Mouse (Mus musculus): Measurements from ENCODE around the gene Olfr918. TPM values are rescaled to one million over a fixed set of nuclear protein-coding genes. Genes with fewer than 3 reads are reported as not detected.

Olfr918 gene
- polyA plus RNA-seq, 1 experiment from 2014 or later = not detected

Other genes starting within 250 kb of the Olfr918 start
- gene Olfr901, start 245.1 kb downstream of the Olfr918 start, polyA plus RNA-seq (2014; fragmentation: Nextera tagmentation; extraction: Ambion mirVana) = not detected in 2 replicates
- gene Olfr902, start 226.9 kb downstream of the Olfr918 start, polyA plus RNA-seq (2014; fragmentation: Nextera tagmentation; extraction: Ambion mirVana) = not detected in 2 replicates
- not detected in 2 replicates for gene Olfr904, start 211.5 kb downstream of the Olfr918 start, polyA plus RNA-seq (2014; fragmentation: Nextera tagmentation; extraction: Ambion mirVana)
- gene Olfr905, start 203.5 kb downstream of the Olfr918 start, polyA plus RNA-seq (2014; fragmentation: Nextera tagmentation; extraction: Ambion mirVana) = not detected in 2 replicates
- gene Olfr906, start 187.5 kb downstream of the Olfr918 start, polyA plus RNA-seq (2014; fragmentation: Nextera tagmentation; extraction: Ambion mirVana) = not detected in 2 replicates
- gene Olfr907, start 178.8 kb downstream of the Olfr918 start, polyA plus RNA-seq (2014; fragmentation: Nextera tagmentation; extraction: Ambion mirVana) = not detected in 2 replicates
- gene Olfr911-ps1, start 153.0 kb downstream of the Olfr918 start, polyA plus RNA-seq (2014; fragmentation: Nextera tagmentation; extraction: Ambion mirVana) = not detected in 2 replicates
- gene Olfr910, start 136.8 kb downstream of the Olfr918 start, polyA plus RNA-seq (2014; fragmentation: Nextera tagmentation; extraction: Ambion mirVana) = not detected in 2 replicates
- not detected in 2 replicates for gene Olfr912, start 94.4 kb downstream of the Olfr918 start, polyA plus RNA-seq (2014; fragmentation: Nextera tagmentation; extraction: Ambion mirVana)
- not detected in 2 replicates for gene Olfr913, start 81.8 kb downstream of the Olfr918 start, polyA plus RNA-seq (2014; fragmentation: Nextera tagmentation; extraction: Ambion mirVana)
- not detected in 2 replicates for gene Olfr914, start 69.5 kb downstream of the Olfr918 start, polyA plus RNA-seq (2014; fragmentation: Nextera tagmentation; extraction: Ambion mirVana)
- not detected in 2 replicates for gene Olfr916, start 14.7 kb downstream of the Olfr918 start, polyA plus RNA-seq (2014; fragmentation: Nextera tagmentation; extraction: Ambion mirVana)
- not detected in 2 replicates for gene Olfr917, start 8.8 kb downstream of the Olfr918 start, polyA plus RNA-seq (2014; fragmentation: Nextera tagmentation; extraction: Ambion mirVana)
- gene Olfr919, start 29.1 kb upstream of the Olfr918 start, polyA plus RNA-seq (2014; fragmentation: Nextera tagmentation; extraction: Ambion mirVana) = not detected in 2 replicates
- gene Vwa5a, start 43.7 kb upstream of the Olfr918 start, polyA plus RNA-seq (2014; fragmentation: Nextera tagmentation; extraction: Ambion mirVana) = 13.9 and 19.1 TPM in 2 replicates
- gene Olfr920, start 77.7 kb upstream of the Olfr918 start, polyA plus RNA-seq (2014; fragmentation: Nextera tagmentation; extraction: Ambion mirVana) = 0.05 TPM in 2 replicates
- not detected in 2 replicates for gene Olfr921, start 98.5 kb upstream of the Olfr918 start, polyA plus RNA-seq (2014; fragmentation: Nextera tagmentation; extraction: Ambion mirVana)
- not detected in 2 replicates for gene Olfr922, start 140.0 kb upstream of the Olfr918 start, polyA plus RNA-seq (2014; fragmentation: Nextera tagmentation; extraction: Ambion mirVana)
- not detected in 2 replicates for gene Olfr923, start 151.9 kb upstream of the Olfr918 start, polyA plus RNA-seq (2014; fragmentation: Nextera tagmentation; extraction: Ambion mirVana)
- not detected in 2 replicates for gene Olfr924, start 169.8 kb upstream of the Olfr918 start, polyA plus RNA-seq (2014; fragmentation: Nextera tagmentation; extraction: Ambion mirVana)
- gene Olfr26, start 180.5 kb upstream of the Olfr918 start, polyA plus RNA-seq (2014; fragmentation: Nextera tagmentation; extraction: Ambion mirVana) = not detected in 2 replicates
- not detected in 2 replicates for gene Olfr926, start 202.5 kb upstream of the Olfr918 start, polyA plus RNA-seq (2014; fragmentation: Nextera tagmentation; extraction: Ambion mirVana)